Mouse (Mus musculus) CH12.LX (cell line): ENCODE results near the gene Tle2. TPM values are rescaled to one million over a fixed set of nuclear protein-coding genes. Genes with fewer than 3 reads are reported as not detected.

Source experiments
- DNase-seq: peaks from one replicate; pipeline ENCODE4 v3.0.0-alpha.2; 2013; ENCODE audit errors: extremely low read depth
- H3K27ac ChIP-seq: 2 replicates; pipeline ENCODE4 v1.5.1; 2012; ENCODE audit warnings: low read depth, mild to moderate bottlenecking, control low read depth, moderate library complexity; ENCODE audit not compliant: insufficient read depth
- H3K27me3 ChIP-seq: replicated peaks from 2 replicates; pipeline ENCODE3; 2012; ENCODE audit warnings: inconsistent platforms
- H3K36me3 ChIP-seq, 2 experiments: replicated peaks in 1 of 2; 2 replicates each; pipeline versions ENCODE3 to v1.6.1; 2012; ENCODE audit warnings: inconsistent platforms in 1 of 2, low read length in 1 of 2, mild to moderate bottlenecking in 1 of 2, mixed read lengths in 1 of 2, moderate library complexity in 1 of 2; ENCODE audit not compliant: control insufficient read depth in 1 of 2, insufficient read depth in 1 of 2
- H3K4me1 ChIP-seq, 2 experiments: 2 replicates each; pipeline ENCODE4 v1.6.1; 2012; ENCODE audit warnings: inconsistent platforms in 1 of 2, moderate library complexity in 1 of 2; ENCODE audit not compliant: insufficient read depth in 2 of 2, control insufficient read depth in 1 of 2
- H3K4me2 ChIP-seq: 2 replicates; pipeline ENCODE4 v1.6.1; 2012; ENCODE audit warnings: low read depth, mild to moderate bottlenecking, control low read depth; ENCODE audit not compliant: poor library complexity, insufficient read depth, severe bottlenecking
- H3K4me3 ChIP-seq, 3 experiments: fragments of 150-350 bp in 1 of 3; sonication (generic) in 1 of 3; replicated peaks in 1 of 3; 2 replicates each; pipeline versions ENCODE3 to v1.5.1; 2011 to 2012; ENCODE audit warnings: low read depth in 2 of 3, low read length in 2 of 3, mild to moderate bottlenecking in 2 of 3, moderate library complexity in 2 of 3, control low read depth in 1 of 3, improper control_type of control experiment in 1 of 3, inconsistent platforms in 1 of 3, mixed read lengths in 1 of 3; ENCODE audit not compliant: poor library complexity in 1 of 3
- H3K79me2 ChIP-seq: replicated peaks from 2 replicates; pipeline ENCODE4 v1.6.1; 2012; ENCODE audit warnings: mild to moderate bottlenecking, moderate library complexity; ENCODE audit not compliant: control insufficient read depth, poor library complexity, insufficient read depth, severe bottlenecking; ENCODE audit errors: extremely low read depth
- H3K9ac ChIP-seq: 2 replicates; pipeline ENCODE4 v1.6.1; 2012; ENCODE audit warnings: low read depth, mild to moderate bottlenecking, control low read depth, moderate library complexity; ENCODE audit not compliant: insufficient read depth
- H3K9me3 ChIP-seq: replicated peaks from 2 replicates; pipeline ENCODE3; 2012; ENCODE audit warnings: low read length, inconsistent platforms, mixed read lengths
- CHD1 ChIP-seq: IDR thresholded peaks from 2 replicates; pipeline ENCODE4 v1.6.1; 2012; ENCODE audit warnings: low read depth, low read length, improper control_type of control experiment, inconsistent platforms
- CHD2 ChIP-seq: IDR thresholded peaks from 2 replicates; pipeline ENCODE4 v1.6.1; 2011; ENCODE audit warnings: low read length, improper control_type of control experiment
- CTCF ChIP-seq, 2 experiments: IDR thresholded peaks in 1 of 2; conservative IDR thresholded peaks in 1 of 2; 2 replicates each; pipeline ENCODE4 v1.5.1; 2011 to 2012; ENCODE audit warnings: low read depth in 2 of 2, low read length in 2 of 2, improper control_type of control experiment in 1 of 2, inconsistent platforms in 1 of 2, mild to moderate bottlenecking in 1 of 2, moderate library complexity in 1 of 2
- E2F4 ChIP-seq: IDR thresholded peaks from 2 replicates; pipeline ENCODE4 v1.6.1; 2011; ENCODE audit warnings: low read depth, low read length, improper control_type of control experiment; ENCODE audit not compliant: insufficient replicate concordance
- ELF1 ChIP-seq: IDR thresholded peaks from 2 replicates; pipeline ENCODE4 v1.6.1; 2014; ENCODE audit warnings: low read depth, mild to moderate bottlenecking, inconsistent platforms, low read length, improper control_type of control experiment
- ETS1 ChIP-seq: conservative IDR thresholded peaks from 2 replicates; pipeline ENCODE4 v1.6.1; 2012; ENCODE audit warnings: low read depth, mild to moderate bottlenecking, inconsistent platforms, low read length, improper control_type of control experiment, moderate library complexity
- HCFC1 ChIP-seq: IDR thresholded peaks from 2 replicates; pipeline ENCODE4 v1.6.1; 2012; ENCODE audit warnings: low read depth, mild to moderate bottlenecking, inconsistent platforms, low read length, improper control_type of control experiment
- JUN ChIP-seq: IDR thresholded peaks from 2 replicates; pipeline ENCODE4 v1.6.1; 2011; ENCODE audit warnings: low read depth, mild to moderate bottlenecking, low read length, improper control_type of control experiment, moderate library complexity; ENCODE audit not compliant: insufficient read depth
- JUND ChIP-seq: conservative IDR thresholded peaks from 2 replicates; pipeline ENCODE4 v1.6.1; 2011; ENCODE audit warnings: low read depth, low read length, improper control_type of control experiment
- MAX ChIP-seq: IDR thresholded peaks from 2 replicates; pipeline ENCODE4 v1.6.1; 2011; ENCODE audit warnings: low read length, improper control_type of control experiment
- MXI1 ChIP-seq: IDR thresholded peaks from 2 replicates; pipeline ENCODE4 v1.6.1; 2011; ENCODE audit warnings: mild to moderate bottlenecking, low read depth, low read length, improper control_type of control experiment
- PAX5 ChIP-seq: IDR thresholded peaks from 2 replicates; pipeline ENCODE4 v1.6.1; 2012; ENCODE audit warnings: low read length, inconsistent platforms, mixed read lengths
- POLR2A ChIP-seq: IDR thresholded peaks from 2 replicates; pipeline ENCODE4 v1.6.1; 2011; ENCODE audit warnings: low read depth, mild to moderate bottlenecking, improper control_type of control experiment, low read length
- RCOR1 ChIP-seq: conservative IDR thresholded peaks from 2 replicates; pipeline ENCODE4 v1.6.1; 2012; ENCODE audit warnings: low read depth, mild to moderate bottlenecking, inconsistent platforms, low read length, improper control_type of control experiment
- SMC3 ChIP-seq: IDR thresholded peaks from 2 replicates; pipeline ENCODE4 v1.6.1; 2011; ENCODE audit warnings: low read depth, low read length, improper control_type of control experiment
- UBTF ChIP-seq: IDR thresholded peaks from 2 replicates; pipeline ENCODE4 v1.6.1; 2012; ENCODE audit warnings: low read depth, mild to moderate bottlenecking, inconsistent platforms, low read length, improper control_type of control experiment, moderate library complexity
- USF1 ChIP-seq: IDR thresholded peaks from 2 replicates; pipeline ENCODE4 v1.6.1; 2014; ENCODE audit warnings: low read depth, mild to moderate bottlenecking, inconsistent platforms, low read length, improper control_type of control experiment
- ZNF384 ChIP-seq: IDR thresholded peaks from 2 replicates; pipeline ENCODE4 v1.6.1; 2012; ENCODE audit warnings: low read depth, low read length, improper control_type of control experiment, inconsistent platforms
- dilution Hi-C: fragments of 300-500 bp; cut with MboI; formaldehyde crosslinking; loops from 2 replicates; pipeline ENCODE4 v1.14.3; 2020; ENCODE audit warnings: low sequenced_read_pairs; ENCODE audit not compliant: extremely low pct_unique_long_range_greater_than_20kb, extremely low pct_ligation_motif_present
- in situ Hi-C: fragments of 300-500 bp; cut with MboI; formaldehyde crosslinking; loops from 3 replicates; pipeline ENCODE4 v1.14.3; 2019; ENCODE audit warnings: low sequenced_read_pairs, low pct_ligation_motif_present, low pct_unique_long_range_greater_than_20kb, mixed read lengths
- polyA plus RNA-seq: library from polyadenylated mRNA; unstranded; fragments of >175 nt; gene quantifications from 2 replicates; pipeline ENCODE4 v1.2.1, GENCODE M21; 2012; ENCODE audit warnings: low read depth; ENCODE audit not compliant: insufficient read length
- total RNA-seq, 2 experiments: library from RNA; depleted of rRNA; stranded (reverse); fragments of 300-350 nt in 1 of 2; fragments of >200 nt in 1 of 2; gene quantifications; 2 replicates each; pipeline ENCODE4 v1.2.3; 2012 to 2014

Gene Tle2
- total RNA-seq (2012; rRNA removed): 0.30 TPM in 1 of 2 replicates, not detected in the other
- not detected in 2 replicates for total RNA-seq (2014; rRNA removed)
- polyA plus RNA-seq: 0.29 TPM in 1 of 2 replicates, not detected in the other

DNA sequence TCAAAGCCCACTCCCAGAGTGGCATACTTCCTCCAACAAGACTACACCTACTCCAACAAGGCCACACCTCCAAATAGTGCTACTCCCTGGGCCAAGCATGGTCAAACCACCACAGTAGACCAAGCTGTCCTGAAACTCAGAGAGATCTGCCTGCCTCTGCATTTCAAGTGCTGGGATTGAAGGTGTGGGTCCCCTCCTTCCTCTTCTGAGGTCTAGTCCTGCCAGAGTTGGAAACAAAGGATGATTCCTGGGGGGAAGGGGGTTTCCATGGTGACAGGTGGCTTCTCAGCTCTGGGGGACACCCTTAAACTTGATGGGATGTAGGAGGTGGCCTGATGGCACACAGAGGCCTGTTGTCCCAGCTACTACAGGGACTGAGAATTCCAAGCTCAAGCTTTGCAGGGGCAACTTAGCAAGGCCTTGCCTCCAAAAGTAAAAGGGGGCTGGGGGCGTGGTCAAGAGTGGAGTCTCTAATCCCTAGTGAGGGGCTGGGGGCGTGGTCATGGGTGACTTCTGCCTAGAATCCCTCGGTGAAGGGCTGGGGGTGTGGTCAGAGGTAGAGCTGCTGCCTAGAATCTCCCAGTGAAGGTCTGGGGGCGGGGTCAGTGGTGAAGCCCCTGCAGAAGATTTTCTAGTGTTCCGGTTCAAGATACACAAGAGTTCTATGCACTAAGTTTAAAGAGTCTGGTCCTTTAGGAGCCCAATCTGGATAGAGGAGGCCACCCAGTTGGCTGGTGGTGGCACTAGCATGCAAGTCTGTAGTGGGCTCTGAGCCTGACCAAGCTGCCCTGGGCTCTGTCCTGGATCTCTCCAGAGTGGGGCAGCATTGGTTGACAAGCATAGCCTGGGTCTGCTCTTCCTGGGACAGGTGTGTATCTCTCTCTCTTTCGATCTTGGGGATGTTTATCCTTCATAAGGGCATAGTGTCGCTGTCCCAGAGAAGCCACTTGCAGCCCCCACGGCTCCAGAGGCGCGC is at the start of gene Tle2:
TSS of gene Tle2 (plus strand) at position 481 of the 976 bp plus-strand sequence.
- no peaks in the 10 kb centered on the region for H3K36me3 ChIP-seq
- peaks cover 100% of the 10 kb centered on the region for H3K27me3 ChIP-seq
- no peak within 1 kb of the TSS for H3K4me3 ChIP-seq
- no peak within 1 kb of the TSS for H3K27ac ChIP-seq
- DNase-seq: no peak
- TF ChIP-seq PAX5: no peak
- in situ Hi-C loops (no loop called here), dilution Hi-C loops (no loop called here)
- H3K79me2 ChIP-seq: no peaks in the 10 kb centered on the region
- peaks cover 2 to 9% of the 10 kb centered on the region in 2 experiments; a peak in 2 of 4 replicates for H3K4me1 ChIP-seq
- H3K4me2 ChIP-seq: peak within 1 kb of the TSS; percentile 52; the same call in 1 of the 2 replicates
- H3K9ac ChIP-seq: no peak within 1 kb of the TSS
- peaks cover 11% of the 10 kb centered on the region for H3K9me3 ChIP-seq

- Histone ChIP-seq H3K4me2 (no peak overlapping the region), H3K9me3 (no peaks in the 10 kb centered on the region), H3K27ac (0 out of 2 replicates have a peak overlapping the region, but pooled peaks have one; percentile 28), H3K27me3 (peaks cover 4% of the 10 kb centered on the region), H3K79me2 (no peaks in the 10 kb centered on the region), H3K4me3 (no peak overlapping the region), H3K4me1 (peaks cover 8 to 30% of the 10 kb centered on the region in 2 experiments), H3K9ac (no peak overlapping the region), H3K36me3 (peaks cover 12 to 20% of the 10 kb centered on the region in 2 experiments)
- no peak for TF ChIP-seq MAX
- TF ChIP-seq ZNF384: no peak
- no peak for TF ChIP-seq SMC3
- TF ChIP-seq POLR2A: no peak
- no peak for TF ChIP-seq RCOR1
- TF ChIP-seq JUND: no peak
- TF ChIP-seq ELF1: no peak
- TF ChIP-seq JUN: no peak
- TF ChIP-seq E2F4: no peak
- TF ChIP-seq CTCF (conservative IDR thresholded peaks at IDR 0.05 in 1 of 2, IDR thresholded peaks at IDR 0.05 in 1 of 2; ENCODE audit: low read depth in 2 of 2, low read length in 2 of 2): no peak
- no peak for TF ChIP-seq PAX5
- TF ChIP-seq USF1: no peak
- no peak for TF ChIP-seq UBTF
- no peak for TF ChIP-seq HCFC1
- TF ChIP-seq CHD1: no peak
- TF ChIP-seq ETS1: no peak
- no peak for TF ChIP-seq CHD2
- TF ChIP-seq MXI1: no peak
- in situ Hi-C loops (no loop called here), dilution Hi-C loops (no loop called here)
- no peak for DNase-seq
These were observed 49.2 kb upstream of the Tle2 start for GRCm38 (mm10) chr10:81525017-81525694.
